Mouse (Mus musculus) MEL (cell line): Measurements from ENCODE around the gene Lrrc29.

Source experiments
- CTCF ChIP-seq, 3 experiments: IDR thresholded peaks in 2 of 3; conservative IDR thresholded peaks in 1 of 3; 2 replicates each; pipeline ENCODE4 v1.5.1; 2011 to 2012; ENCODE audit warnings: low read length in 3 of 3, low read depth in 2 of 3, mild to moderate bottlenecking in 2 of 3, improper control_type of control experiment in 1 of 3, inconsistent platforms in 1 of 3, mixed read lengths in 1 of 3, moderate library complexity in 1 of 3; ENCODE audit not compliant: control insufficient read depth in 1 of 3, insufficient read depth in 1 of 3, poor library complexity in 1 of 3, severe bottlenecking in 1 of 3
- POLR2A ChIP-seq, 2 experiments: IDR thresholded peaks; 2 replicates each; pipeline ENCODE4 v1.6.1; 2011 to 2012; ENCODE audit warnings: low read length in 2 of 2, mild to moderate bottlenecking in 2 of 2, control low read depth in 1 of 2, improper control_type of control experiment in 1 of 2, low read depth in 1 of 2, moderate library complexity in 1 of 2; ENCODE audit not compliant: control insufficient read depth in 1 of 2, insufficient read depth in 1 of 2, poor library complexity in 1 of 2
- UBTF ChIP-seq: IDR thresholded peaks from 2 replicates; pipeline ENCODE4 v1.6.1; 2012; ENCODE audit warnings: low read depth, mild to moderate bottlenecking, inconsistent platforms, low read length, improper control_type of control experiment, moderate library complexity, borderline replicate concordance; ENCODE audit not compliant: insufficient read depth
- ZC3H11A ChIP-seq: IDR thresholded peaks from 2 replicates; pipeline ENCODE4 v1.6.1; 2012; ENCODE audit warnings: low read depth, mild to moderate bottlenecking, inconsistent platforms, low read length, improper control_type of control experiment

- TF ChIP-seq CTCF (IDR thresholded peaks at IDR 0.05 in 2 of 3, conservative IDR thresholded peaks at IDR 0.05 in 1 of 3; ENCODE audit: control insufficient read depth in 1 of 3, insufficient read depth in 1 of 3, low read depth in 2 of 3, low read length in 3 of 3, poor library complexity in 1 of 3, severe bottlenecking in 1 of 3) (no peak), ZC3H11A (no peak), POLR2A (IDR thresholded peaks at IDR 0.05; ENCODE audit: control insufficient read depth in 1 of 2, insufficient read depth in 1 of 2, low read depth in 1 of 2, low read length in 2 of 2, poor library complexity in 1 of 2) (no peak), UBTF (no peak)
These were observed 40.6 kb downstream of the Lrrc29 start for GRCm38 (mm10) chr8:105285514-105285913.
